Mouse (Mus musculus) liver, embryonic 14.5 days (tissue): ENCODE measurements around the gene Rhov. TPM values are rescaled to one million over a fixed set of nuclear protein-coding genes. Genes with fewer than 3 reads are reported as not detected.

Experiments
- ATAC-seq: fragments of 200-750 bp; cut with Nextera tagmentation; 2 replicates; pipeline ENCODE4 v1.8.0; 2017; ENCODE audit warnings: moderate number of reproducible peaks, mild to moderate bottlenecking, moderate library complexity; ENCODE audit not compliant: insufficient read depth
- DNase-seq, 3 experiments: peaks; one replicate each; pipeline ENCODE4 v3.0.0-alpha.2; 2012 to 2013; ENCODE audit warnings: low read depth in 3 of 3, low spot score in 3 of 3
- H3K27ac ChIP-seq: fragments of 300-500 bp; sonication (generic); 2 replicates; pipeline ENCODE4 v1.5.1; 2014; ENCODE audit warnings: moderate library complexity, mild to moderate bottlenecking, control low read depth, inconsistent platforms
- H3K27me3 ChIP-seq: fragments of 300-500 bp; sonication (generic); 2 replicates; pipeline ENCODE4 v1.6.1; 2014; ENCODE audit warnings: mild to moderate bottlenecking, low read length, moderate library complexity; ENCODE audit not compliant: control insufficient read depth, insufficient read depth
- H3K36me3 ChIP-seq: fragments of 300-500 bp; sonication (generic); replicated peaks from 2 replicates; pipeline ENCODE4 v1.6.1; 2014; ENCODE audit warnings: low read depth; ENCODE audit not compliant: control insufficient read depth, insufficient read depth
- H3K4me1 ChIP-seq, 2 experiments: fragments of 200-500 bp in 1 of 2; fragments of 300-500 bp in 1 of 2; sonication (generic) in 1 of 2; replicated peaks; 2 replicates each; pipeline ENCODE4 v1.6.1; 2012 to 2014; ENCODE audit warnings: antibody characterized with exemption in 1 of 2, inconsistent platforms in 1 of 2, low read length in 1 of 2; ENCODE audit not compliant: control insufficient read depth in 2 of 2, insufficient read depth in 2 of 2
- H3K4me2 ChIP-seq: fragments of 300-500 bp; sonication (generic); 2 replicates; pipeline ENCODE4 v1.6.1; 2014; ENCODE audit warnings: low read depth, mild to moderate bottlenecking, control low read depth, moderate library complexity
- H3K4me3 ChIP-seq, 2 experiments: fragments of 200-500 bp in 1 of 2; fragments of 300-500 bp in 1 of 2; sonication (generic) in 1 of 2; 2 replicates each; pipeline ENCODE4 v1.5.1; 2012 to 2014; ENCODE audit warnings: low read depth in 2 of 2, low read length in 2 of 2, mild to moderate bottlenecking in 2 of 2, control low read depth in 1 of 2, inconsistent platforms in 1 of 2, moderate library complexity in 1 of 2; ENCODE audit not compliant: insufficient read depth in 1 of 2
- H3K9ac ChIP-seq: fragments of 300-500 bp; sonication (generic); replicated peaks from 2 replicates; pipeline ENCODE4 v1.6.1; 2014; ENCODE audit warnings: mild to moderate bottlenecking, control low read depth, moderate library complexity
- H3K9me3 ChIP-seq: fragments of 300-500 bp; sonication (generic); 2 replicates; pipeline ENCODE4 v1.6.1; 2016; ENCODE audit warnings: low read length, mixed read lengths; ENCODE audit not compliant: control insufficient read depth
- CTCF ChIP-seq: IDR thresholded peaks from 2 replicates; pipeline ENCODE4 v1.5.1; 2016; ENCODE audit warnings: antibody characterized with exemption, low read depth, control low read depth
- EP300 ChIP-seq: IDR thresholded peaks from 2 replicates; pipeline ENCODE4 v1.6.1; 2016; ENCODE audit warnings: antibody characterized with exemption, low read depth
- WGBS: fragments of 180-500 bp; shearing (Covaris S2); extraction: QIAGEN DNeasy Blood & Tissue Kit; methylation state at CpG from one replicate; pipeline ENCODE4 v1.1.7; 2014; ENCODE audit not compliant: insufficient replicate concordance; 5-methylcytosine and 5-hydroxymethylcytosine counted together
- polyA plus RNA-seq, 2 experiments: library from polyadenylated mRNA; depleted of rRNA in 1 of 2; stranded (reverse) in 1 of 2; unstranded in 1 of 2; fragments of >200 nt; fragmentation: Nextera tagmentation in 1 of 2; extraction: Ambion mirVana in 1 of 2; gene quantifications; 2 replicates each; pipeline versions ENCODE4 v1.2.1 to v1.2.3; 2012 to 2014

Rhov gene
- polyA plus RNA-seq, 2 experiments = 0.02 TPM; not detected in 1

DNA sequence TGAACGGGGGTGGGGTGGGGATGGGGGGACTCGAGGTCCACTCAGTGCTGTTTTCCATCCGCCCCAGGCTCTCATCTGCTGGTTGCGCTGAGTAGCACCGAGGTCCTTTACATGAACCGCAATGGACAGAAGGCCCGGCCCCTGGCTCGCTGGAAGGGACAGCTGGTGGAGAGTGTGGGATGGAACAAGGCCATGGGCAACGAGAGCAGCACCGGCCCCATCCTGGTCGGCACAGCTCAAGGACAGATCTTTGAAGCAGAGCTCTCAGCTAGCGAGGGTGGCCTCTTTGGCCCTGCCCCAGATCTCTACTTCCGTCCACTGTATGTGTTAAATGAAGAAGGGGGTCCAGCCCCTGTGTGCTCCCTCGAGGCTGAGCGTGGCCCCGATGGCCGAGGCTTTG lies 21.8 kb upstream of the Rhov start:
- Histone ChIP-seq H3K4me2 (no peak overlapping the region), H3K9me3 (no peaks in the 10 kb centered on the region), H3K4me1 (peaks cover 0 to 5% of the 10 kb centered on the region in 2 experiments), H3K4me3 (no peak overlapping the region), H3K27me3 (no peaks in the 10 kb centered on the region), H3K9ac (no peak overlapping the region), H3K36me3 (peaks cover 17% of the 10 kb centered on the region), H3K27ac (no peak overlapping the region)
- 80% methylated on average over 17 of the region's 17 CpGs for WGBS
- ATAC-seq = no peak
- no peak for DNase-seq
- no peak for TF ChIP-seq CTCF
- no peak for TF ChIP-seq EP300

GRCm38 (mm10) chr2:119292281-119292680 lies 21.2 kb upstream of the Rhov start:
- Histone ChIP-seq H3K27me3 (no peaks in the 10 kb centered on the region), H3K4me2 (no peak overlapping the region), H3K9me3 (no peaks in the 10 kb centered on the region), H3K4me1 (peaks cover 0 to 5% of the 10 kb centered on the region in 2 experiments), H3K4me3 (no peak overlapping the region), H3K9ac (no peak overlapping the region), H3K27ac (no peak overlapping the region), H3K36me3 (peaks cover 11% of the 10 kb centered on the region)
- 75% methylated on average over 5 of the region's 5 CpGs for WGBS
- no peak for TF ChIP-seq EP300
- no peak for TF ChIP-seq CTCF
- ATAC-seq = no peak
- DNase-seq = no peak

- Histone ChIP-seq H3K4me1 (peaks cover 0 to 5% of the 10 kb centered on the region in 2 experiments), H3K4me2 (peak overlapping the region; percentile 97), H3K9ac (peak overlapping the region; percentile 79), H3K27ac (peak overlapping the region; percentile 54), H3K4me3 (peak overlapping the region; percentile 77 to 90), H3K27me3 (no peaks in the 10 kb centered on the region), H3K36me3 (peaks cover 7% of the 10 kb centered on the region), H3K9me3 (no peaks in the 10 kb centered on the region)
- WGBS = under 1% methylated on average over 11 of the region's 11 CpGs
- DNase-seq = peak in 1 of 3 experiments; percentile 44
- ATAC-seq = peak; percentile 17; the same call in 1 of the 2 replicates
- TF ChIP-seq CTCF (no peak), EP300 (no peak)
Observed at GRCm38 (mm10) chr2:119289014-119289416, 17.9 kb upstream of the Rhov start.

DNA sequence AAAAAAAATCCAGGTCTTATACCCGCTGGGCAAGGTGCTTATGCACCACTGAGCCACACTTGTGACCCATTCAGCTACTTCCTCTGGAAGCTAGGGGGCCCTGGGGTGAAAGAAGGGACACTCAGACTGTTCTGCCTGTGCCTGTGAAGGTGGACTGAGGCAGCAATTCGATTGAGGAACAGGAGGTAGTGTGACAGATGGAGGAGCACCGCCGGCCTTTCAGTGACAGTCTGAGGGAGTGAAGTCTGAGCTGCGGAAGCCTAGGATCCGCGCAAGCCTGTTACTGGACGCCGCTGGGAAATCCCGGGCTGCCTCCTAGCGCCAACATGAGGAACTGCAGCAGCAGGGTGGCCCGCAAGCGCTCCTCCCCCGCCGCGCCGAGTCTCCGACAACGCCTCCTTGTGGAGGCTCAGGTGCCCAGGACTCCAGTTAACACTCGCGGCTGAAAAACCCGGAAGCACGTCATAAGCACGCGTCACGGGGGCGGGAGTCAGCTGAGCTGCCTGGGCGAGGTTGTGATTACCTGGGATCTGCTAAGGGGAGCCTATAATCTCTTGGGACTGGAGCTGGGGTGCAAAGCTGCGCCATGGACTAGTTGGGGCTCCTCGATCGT lies 17.3 kb upstream of the Rhov start, which contains the start of gene Vps18:
Gene Vps18, plus strand, starts transcription at position 471 of the 613 bp plus-strand sequence.
- peak; percentile 100 for TF ChIP-seq CTCF
- no peak for TF ChIP-seq EP300
- no peaks in the 10 kb centered on the region for H3K9me3 ChIP-seq
- peak within 1 kb of the TSS; percentile 97 for H3K4me2 ChIP-seq
- peak within 1 kb of the TSS; percentile 77 to 90 for H3K4me3 ChIP-seq
- H3K36me3 ChIP-seq = peaks cover 4% of the 10 kb centered on the region
- DNase-seq = peak; percentile 95 to 98 (median 96)
- under 1% methylated on average over 31 of the region's 31 CpGs for WGBS
- peak; percentile 93 for ATAC-seq
- peak within 1 kb of the TSS; percentile 79 for H3K9ac ChIP-seq
- peaks cover 0 to 5% of the 10 kb centered on the region in 2 experiments for H3K4me1 ChIP-seq
- no peaks in the 10 kb centered on the region for H3K27me3 ChIP-seq
- H3K27ac ChIP-seq = peak within 1 kb of the TSS; percentile 54

DNA sequence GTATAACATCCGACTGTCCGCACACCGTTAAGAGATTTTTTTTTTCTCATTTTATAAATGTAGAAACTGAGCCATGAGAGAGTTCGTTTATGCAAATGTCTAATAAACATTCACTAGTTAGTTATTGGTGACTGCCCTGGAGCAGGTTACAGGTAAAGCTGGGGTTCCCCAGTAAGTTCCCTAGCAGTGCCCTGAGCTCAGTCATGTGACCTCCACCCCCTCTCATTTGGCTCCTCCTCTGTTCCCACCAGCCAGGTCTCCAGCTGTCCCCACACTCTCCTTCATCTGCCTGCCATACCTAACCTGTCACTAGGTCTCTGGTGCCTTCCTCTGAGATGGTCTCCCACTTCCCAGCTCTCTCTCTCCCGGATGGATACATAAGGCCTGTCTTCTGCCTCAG lies 16.3 kb upstream of the Rhov start:
- no peak overlapping the region for H3K4me2 ChIP-seq
- DNase-seq (no peak), ATAC-seq (no peak)
- H3K27me3 ChIP-seq = no peaks in the 10 kb centered on the region
- no peaks in the 10 kb centered on the region for H3K36me3 ChIP-seq
- H3K9ac ChIP-seq = no peak overlapping the region
- no peak overlapping the region for H3K4me3 ChIP-seq
- no peaks in the 10 kb centered on the region for H3K9me3 ChIP-seq
- TF ChIP-seq EP300 (no peak), CTCF (no peak)
- WGBS = 83% methylated on average over 5 of the region's 5 CpGs
- peaks cover 0 to 5% of the 10 kb centered on the region in 2 experiments for H3K4me1 ChIP-seq
- no peak overlapping the region for H3K27ac ChIP-seq
